Mouse (Mus musculus) kidney, embryonic 16.5 days (tissue): Measurements from ENCODE around the gene Pde10a. TPM values are rescaled to one million over a fixed set of nuclear protein-coding genes. Genes with fewer than 3 reads are reported as not detected.

Experiments used
- ATAC-seq: fragments of 200-750 bp; cut with Nextera tagmentation; 2 replicates; pipeline ENCODE4 v1.8.0; 2017; ENCODE audit warnings: moderate TSS enrichment; ENCODE audit not compliant: low FRiP score, low TSS enrichment
- H3K27ac ChIP-seq: fragments of 300-500 bp; sonication (generic); 2 replicates; pipeline ENCODE4 v1.5.1; 2014; ENCODE audit warnings: low read length
- H3K27me3 ChIP-seq: fragments of 300-500 bp; sonication (generic); 2 replicates; pipeline ENCODE4 v1.6.1; 2014; ENCODE audit warnings: low read length, control low read depth, mixed read lengths; ENCODE audit not compliant: insufficient read depth
- H3K36me3 ChIP-seq: fragments of 300-500 bp; sonication (generic); 2 replicates; pipeline ENCODE4 v1.6.1; 2014; ENCODE audit warnings: low read length, control low read depth, mixed read lengths; ENCODE audit not compliant: insufficient read depth
- H3K4me1 ChIP-seq: fragments of 300-500 bp; sonication (generic); 2 replicates; pipeline ENCODE4 v1.6.1; 2014; ENCODE audit warnings: low read length, control low read depth, mixed read lengths; ENCODE audit not compliant: insufficient read depth
- H3K4me2 ChIP-seq: fragments of 300-500 bp; sonication (generic); replicated peaks from 2 replicates; pipeline ENCODE4 v1.6.1; 2014; ENCODE audit warnings: low read depth, low read length
- H3K4me3 ChIP-seq: fragments of 300-500 bp; sonication (generic); 2 replicates; pipeline ENCODE4 v1.5.1; 2014; ENCODE audit warnings: mild to moderate bottlenecking, low read length
- H3K9ac ChIP-seq: fragments of 300-500 bp; sonication (generic); replicated peaks from 2 replicates; pipeline ENCODE4 v1.6.1; 2014; ENCODE audit warnings: low read length
- H3K9me3 ChIP-seq: fragments of 300-500 bp; sonication (generic); 2 replicates; pipeline ENCODE4 v1.6.1; 2016; ENCODE audit warnings: low read length, control low read depth
- WGBS: fragments of 180-500 bp; shearing (Covaris S2); extraction: QIAGEN DNeasy Blood & Tissue Kit; methylation state at CpG from one replicate; pipeline ENCODE4 v1.1.7; 2014; 5-methylcytosine and 5-hydroxymethylcytosine counted together
- polyA plus RNA-seq: library from polyadenylated mRNA; unstranded; fragments of >200 nt; fragmentation: Nextera tagmentation; extraction: Ambion mirVana; gene quantifications from 2 replicates; pipeline ENCODE4 v1.2.1, GENCODE M21; 2015

Pde10a gene
- polyA plus RNA-seq, 1 experiment from 2014 or later, result 1.3 TPM

GRCm38 (mm10) chr17:9032362-9033044 lies 507.3 kb downstream of the Pde10a start:
- H3K36me3 ChIP-seq, result no peaks in the 10 kb centered on the region
- H3K27me3 ChIP-seq, result 0 out of 2 replicates have a peak, but pooled peaks cover 4% of the 10 kb centered on the region
- H3K27ac ChIP-seq, result no peak overlapping the region
- H3K9ac ChIP-seq, result no peak overlapping the region
- 73% methylated on average over 6 of the region's 6 CpGs for WGBS
- H3K4me3 ChIP-seq, result no peak overlapping the region
- no peaks in the 10 kb centered on the region for H3K9me3 ChIP-seq
- no peak overlapping the region for H3K4me2 ChIP-seq
- H3K4me1 ChIP-seq, result no peaks in the 10 kb centered on the region; the same call in 1 of the 2 replicates
- no peak for ATAC-seq

DNA sequence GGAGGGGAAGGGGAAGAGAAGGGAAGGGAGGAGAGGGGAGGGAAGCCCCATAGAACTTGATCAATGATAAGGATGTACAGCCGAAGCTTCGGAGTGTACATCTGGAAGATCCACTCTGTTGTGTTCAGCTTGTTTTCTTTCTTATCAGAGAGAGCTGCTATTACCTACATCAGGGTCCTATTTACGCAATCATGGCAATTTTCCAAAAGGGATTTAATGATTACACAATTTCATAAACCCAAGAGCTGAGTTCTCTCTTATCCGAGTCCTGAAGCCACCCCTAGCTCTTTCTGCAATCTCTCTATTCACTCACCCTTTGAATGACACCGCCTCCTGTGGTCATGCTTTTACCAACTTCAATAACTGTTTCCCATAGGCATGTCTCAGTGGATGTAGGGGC lies 508.3 kb downstream of the Pde10a start:
- Histone ChIP-seq H3K9me3 (no peaks in the 10 kb centered on the region), H3K4me2 (no peak overlapping the region), H3K4me3 (no peak overlapping the region), H3K4me1 (no peaks in the 10 kb centered on the region; the same call in 1 of the 2 replicates), H3K36me3 (no peaks in the 10 kb centered on the region), H3K27ac (no peak overlapping the region), H3K27me3 (no peaks in the 10 kb centered on the region), H3K9ac (no peak overlapping the region)
- ATAC-seq, result no peak
- 87% methylated on average over 5 of the region's 5 CpGs for WGBS

GRCm38 (mm10) chr17:9035561-9036348 lies 510.6 kb downstream of the Pde10a start:
- no peak for ATAC-seq
- Histone ChIP-seq H3K36me3 (no peaks in the 10 kb centered on the region), H3K27me3 (no peaks in the 10 kb centered on the region), H3K4me3 (no peak overlapping the region), H3K9ac (no peak overlapping the region), H3K9me3 (no peaks in the 10 kb centered on the region), H3K27ac (no peak overlapping the region), H3K4me1 (no peaks in the 10 kb centered on the region; the same call in 1 of the 2 replicates), H3K4me2 (no peak overlapping the region)
- WGBS, result 66% methylated on average over 8 of the region's 8 CpGs

Other genes with a start within 250 kb of the Pde10a start
- 178 and 202 TPM in 2 replicates for gene Mpc1, start 242.5 kb upstream of the Pde10a start, polyA plus RNA-seq
- 76.4 and 93.9 TPM in 2 replicates for gene Sft2d1, start 214.3 kb upstream of the Pde10a start, polyA plus RNA-seq
- gene Prr18, start 187.9 kb upstream of the Pde10a start, polyA plus RNA-seq, result 0.19 and 0.33 TPM in 2 replicates
- 0.62 and 0.63 TPM in 2 replicates for gene T2, start 169.4 kb upstream of the Pde10a start, polyA plus RNA-seq
- 0.10 and 0.24 TPM in 2 replicates for gene T, start 90.9 kb upstream of the Pde10a start, polyA plus RNA-seq
- not detected in 2 replicates for gene Gm17087, start 41.6 kb downstream of the Pde10a start, polyA plus RNA-seq